In genomic region chr5:29478208-29479197, GRCm38 (mm10) we compare ENCODE assay signal across 9 mouse cellular contexts. TPM values are rescaled to one million over a fixed set of nuclear protein-coding genes. Genes with fewer than 3 reads are reported as not detected.
A peak's percentile ranks its signal among the peaks of the same experiment; 100 is the strongest.
DNase-seq lines count a peak whose midpoint lies in the region; ATAC-seq and TF ChIP-seq lines count a peak whose summit lies in the region.
"Had no signal": no experiment of that assay in that cellular context is flagged by ENCODE, and none has a peak within 500 bp of the region (broad histone marks: within the 10 kb centered on the region; RNA-seq: fewer than 3 reads in every experiment).

Gene Mnx1 (minus strand): TSS chr5:29478470.

- H3K4me2 ChIP-seq in lung, embryonic 15.5 days = peak within 1 kb of the TSS; percentile 57
- H3K4me2 ChIP-seq in forebrain, embryonic 11.5 days (ENCODE audit: low read depth, low read length, severe bottlenecking) = peak within 1 kb of the TSS; percentile 33
- H3K4me2 ChIP-seq in limb, embryonic 15.5 days = peak within 1 kb of the TSS; percentile 79
- H3K4me2 ChIP-seq in stomach, postnatal 0 days (replicated peaks; ENCODE audit: low read depth) = peak within 1 kb of the TSS; percentile 77

- no peak for TF ChIP-seq EP300 in stomach, postnatal 0 days (optimal IDR thresholded peaks at IDR 0.05)

- no peak for TF ChIP-seq CTCF in stomach, postnatal 0 days (IDR thresholded peaks at IDR 0.05; ENCODE audit: low read depth)

- WGBS in lung, embryonic 15.5 days = under 1% methylated on average over 65 of the region's 65 CpGs
- under 1% methylated on average over 65 of the region's 65 CpGs for WGBS in forebrain, embryonic 11.5 days
- WGBS in limb, embryonic 15.5 days = under 1% methylated on average over 65 of the region's 65 CpGs
- 2% methylated on average over 61 of the region's 65 CpGs for WGBS in stomach, postnatal 0 days

- H3K4me3 ChIP-seq in lung, embryonic 15.5 days = peak within 1 kb of the TSS; percentile 35
- peak within 1 kb of the TSS; percentile 18 for H3K4me3 ChIP-seq in forebrain, embryonic 11.5 days (ENCODE audit: low read depth, low read length)
- peak within 1 kb of the TSS; percentile 41 for H3K4me3 ChIP-seq in limb, embryonic 15.5 days
- H3K4me3 ChIP-seq in stomach, postnatal 0 days (ENCODE audit: low read depth, low read length) = peak within 1 kb of the TSS; percentile 48

- H3K27ac ChIP-seq in lung, embryonic 15.5 days = no peak within 1 kb of the TSS
- no peak within 1 kb of the TSS for H3K27ac ChIP-seq in forebrain, embryonic 11.5 days (ENCODE audit: low read depth, low read length)
- H3K27ac ChIP-seq in limb, embryonic 15.5 days = no peak within 1 kb of the TSS
- H3K27ac ChIP-seq in stomach, postnatal 0 days (replicated peaks) = no peak within 1 kb of the TSS
- H3K27ac ChIP-seq: macrophage had no signal

- peaks cover 19% of the 10 kb centered on the region for H3K4me1 ChIP-seq in lung, embryonic 15.5 days
- peaks cover 11% of the 10 kb centered on the region for H3K4me1 ChIP-seq in forebrain, embryonic 11.5 days (replicated peaks; ENCODE audit: control insufficient read depth, insufficient read depth, low read length)
- peaks cover 26% of the 10 kb centered on the region for H3K4me1 ChIP-seq in limb, embryonic 15.5 days
- H3K4me1 ChIP-seq in stomach, postnatal 0 days (replicated peaks; ENCODE audit: control insufficient read depth, insufficient read depth) = no peaks in the 10 kb centered on the region

- no peak within 1 kb of the TSS for H3K9ac ChIP-seq in lung, embryonic 15.5 days
- no peak within 1 kb of the TSS for H3K9ac ChIP-seq in forebrain, embryonic 11.5 days (ENCODE audit: low read length)
- H3K9ac ChIP-seq in limb, embryonic 15.5 days = no peak within 1 kb of the TSS
- peak within 1 kb of the TSS; percentile 47 for H3K9ac ChIP-seq in stomach, postnatal 0 days (ENCODE audit: low read length)

- peaks cover 100% of the 10 kb centered on the region for H3K27me3 ChIP-seq in lung, embryonic 15.5 days
- H3K27me3 ChIP-seq in forebrain, embryonic 11.5 days (ENCODE audit: control insufficient read depth, insufficient read depth, low read length) = peaks cover 98% of the 10 kb centered on the region
- peaks cover 98% of the 10 kb centered on the region for H3K27me3 ChIP-seq in limb, embryonic 15.5 days
- peaks cover 11% of the 10 kb centered on the region; the same call in 1 of the 2 replicates for H3K27me3 ChIP-seq in stomach, postnatal 0 days (ENCODE audit: control insufficient read depth, insufficient read depth, low read length)

- peak; percentile 49; the same call in 1 of the 2 replicates for ATAC-seq in lung, embryonic 15.5 days (ENCODE audit: borderline replicate concordance, extremely low read depth, low FRiP score, low TSS enrichment)
- ATAC-seq in forebrain, embryonic 11.5 days (replicated peaks; ENCODE audit: low FRiP score) = peak; percentile 63; the same call in 1 of the 2 replicates
- no peak for ATAC-seq in limb, embryonic 15.5 days (ENCODE audit: insufficient number of reproducible peaks, low FRiP score, low TSS enrichment, low read depth)
- peak; percentile 63 for ATAC-seq in stomach, postnatal 0 days (ENCODE audit: low FRiP score, low TSS enrichment)

- no peak for DNase-seq in lung, postnatal 36 days
- peak; percentile 63 for DNase-seq in forebrain, embryonic 11.5 days (ENCODE audit: low spot score)
- DNase-seq in stomach, postnatal 0 days (ENCODE audit: low spot score) = peak; percentile 84
- no peak for DNase-seq in layer of hippocampus, adult 8-10 months (ENCODE audit: low spot score in 2 of 2)
- DNase-seq in layer of hippocampus, postnatal 14 days (ENCODE audit: low spot score in 2 of 2) = no peak
- DNase-seq in gastrocnemius, postnatal 25 days = no peak

- no peaks in the 10 kb centered on the region for H3K36me3 ChIP-seq in lung, embryonic 15.5 days
- no peaks in the 10 kb centered on the region for H3K36me3 ChIP-seq in forebrain, embryonic 11.5 days (ENCODE audit: control insufficient read depth, insufficient read depth, low read length)
- H3K36me3 ChIP-seq in limb, embryonic 15.5 days = no peaks in the 10 kb centered on the region
- H3K36me3 ChIP-seq in stomach, postnatal 0 days (ENCODE audit: control insufficient read depth, insufficient read depth, low read length) = no peaks in the 10 kb centered on the region

- H3K9me3 ChIP-seq in lung, embryonic 15.5 days = no peaks in the 10 kb centered on the region
- H3K9me3 ChIP-seq in forebrain, embryonic 11.5 days (ENCODE audit: control insufficient read depth, low read length) = no peaks in the 10 kb centered on the region
- no peaks in the 10 kb centered on the region for H3K9me3 ChIP-seq in limb, embryonic 15.5 days
- no peaks in the 10 kb centered on the region for H3K9me3 ChIP-seq in stomach, postnatal 0 days (ENCODE audit: control insufficient read depth, low read length)

RNA-seq across cellular contexts. Expression of gene Mnx1, which starts in this region (rescaled TPM):
- polyA plus RNA-seq in lung, embryonic 15.5 days (2015; fragmentation: Nextera tagmentation; extraction: Ambion mirVana) = 0.08 TPM in 1 of 2 replicates, not detected in the other
- not detected in 2 replicates for polyA plus RNA-seq in forebrain, embryonic 11.5 days (2014; fragmentation: Nextera tagmentation; extraction: Ambion mirVana)
- polyA plus RNA-seq in limb, embryonic 15.5 days (2015; fragmentation: Nextera tagmentation; extraction: Ambion mirVana) = not detected in 2 replicates
- polyA plus RNA-seq in stomach, postnatal 0 days (2015; fragmentation: Nextera tagmentation; extraction: Ambion mirVana) = 0.64 and 0.67 TPM in 2 replicates
- under 1 TPM in 1 of 4 experiments, not detected in 3; 0.26 TPM for total RNA-seq in layer of hippocampus, adult 8-10 months (2022)
- total RNA-seq in layer of hippocampus, postnatal 14 days (2021) = not detected
- total RNA-seq in gastrocnemius, postnatal 25 days (2021) = not detected
- polyA plus RNA-seq: macrophage had no signal

Comparison
In these comparisons a context has a peak if more than half of its experiments do, and no peak if none do; other contexts are left out.
1. Peak in ATAC-seq, H3K4me3 ChIP-seq and H3K4me2 ChIP-seq in lung, embryonic 15.5 days; RNA of the gene not detected or under 1 TPM.
2. Peak in DNase-seq, ATAC-seq, H3K4me3 ChIP-seq and H3K4me2 ChIP-seq in forebrain, embryonic 11.5 days; RNA of the gene not detected or under 1 TPM.
3. Peak in DNase-seq, ATAC-seq, H3K4me3 ChIP-seq, H3K9ac ChIP-seq and H3K4me2 ChIP-seq in stomach, postnatal 0 days; RNA of the gene not detected or under 1 TPM.